Mouse (Mus musculus): ENCODE measurements around the gene Atad2b. TPM values are rescaled to one million over a fixed set of nuclear protein-coding genes. Genes with fewer than 3 reads are reported as not detected.
"Not testable (repeated sequence)": the region's sequence is repeated elsewhere in the genome, so short reads cannot be mapped to it uniquely, and the experiment has no call there.

The Atad2b gene
- polyA plus RNA-seq, 1 experiment: not detected

- 36% methylated on average over 7 of the region's 7 CpGs for WGBS
- no peaks in the 10 kb centered on the region for H3K4me1 ChIP-seq (ENCODE audit: control insufficient read depth, insufficient read depth, low read length)
- H3K4me3 ChIP-seq (ENCODE audit: insufficient read depth, low read depth, low read length): peak overlapping the region; percentile 85; the same call in 1 of the 2 replicates
- TF ChIP-seq CTCF (IDR thresholded peaks at IDR 0.05; ENCODE audit: insufficient read depth, low read depth, low read length) (no peak), POLR2A (IDR thresholded peaks at IDR 0.05; ENCODE audit: insufficient read depth, low read depth, low read length) (no peak)
- H3K27ac ChIP-seq (ENCODE audit: insufficient read depth, low read depth, low read length): no peak overlapping the region
Observed at GRCm38 (mm10) chr12:4906476-4906875, 10.7 kb upstream of the Atad2b start.

DNA sequence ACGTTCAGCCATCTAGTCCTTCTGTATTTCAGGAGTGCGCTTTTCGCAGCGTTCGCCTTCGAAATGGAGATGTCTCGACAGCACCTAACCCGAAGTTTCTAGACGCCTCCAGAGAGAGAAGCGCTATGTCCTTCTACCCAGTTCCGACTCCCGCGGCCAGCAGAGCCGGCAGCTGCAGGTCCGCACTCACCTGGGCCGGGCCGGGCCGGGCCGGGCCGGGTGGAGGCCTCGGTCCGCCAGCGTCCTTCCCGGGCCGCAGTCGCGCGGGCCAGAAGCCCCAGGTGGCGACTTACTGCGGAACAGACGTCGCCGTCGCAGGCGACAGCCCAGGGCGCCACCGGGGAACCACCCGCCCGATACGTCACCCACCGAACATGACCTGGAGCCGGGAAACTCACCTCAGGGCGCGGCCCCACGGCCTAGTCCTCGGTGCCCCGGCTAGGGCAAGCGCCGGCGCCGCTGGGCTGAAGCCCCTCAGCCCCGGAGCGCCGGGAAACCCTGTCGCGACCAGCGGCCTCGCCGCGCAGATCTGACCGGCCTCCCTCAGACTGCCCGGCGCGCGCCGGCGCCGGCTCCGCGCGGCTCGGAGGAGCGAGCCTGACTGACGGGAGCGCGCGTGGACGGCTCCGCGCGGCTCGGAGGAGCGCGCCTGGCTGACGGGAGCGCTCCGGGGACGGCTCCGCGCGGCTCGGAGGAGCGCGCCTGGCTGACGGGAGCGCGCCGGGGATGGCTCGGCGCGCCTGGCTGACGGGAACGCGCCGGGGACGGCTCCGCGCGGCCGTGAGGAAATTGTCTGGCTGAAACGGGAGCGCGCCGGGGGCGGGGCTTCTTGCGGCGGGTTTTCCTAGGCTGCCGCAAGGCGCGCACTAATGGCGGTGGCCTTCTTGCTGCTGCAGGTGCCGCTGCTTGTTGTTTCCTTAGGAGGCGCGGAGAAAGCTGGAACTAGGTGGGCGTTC lies 9.9 kb upstream of the Atad2b start, which contains the start of gene Ubxn2a:
Ubxn2a (minus strand) TSS at position 755 of the 956 bp plus-strand sequence.
- TF ChIP-seq POLR2A (IDR thresholded peaks at IDR 0.05; ENCODE audit: insufficient read depth, low read depth, low read length): peak; percentile 81; the same call in 1 of the 2 replicates
- TF ChIP-seq CTCF (IDR thresholded peaks at IDR 0.05; ENCODE audit: insufficient read depth, low read depth, low read length): no peak
- H3K27ac ChIP-seq (ENCODE audit: insufficient read depth, low read depth, low read length): peak within 1 kb of the TSS; percentile 69
- H3K4me1 ChIP-seq (ENCODE audit: control insufficient read depth, insufficient read depth, low read length): no peaks in the 10 kb centered on the region
- H3K4me3 ChIP-seq (ENCODE audit: insufficient read depth, low read depth, low read length): peak within 1 kb of the TSS; percentile 85
- WGBS: under 1% methylated on average over 125 of the region's 125 CpGs

DNA sequence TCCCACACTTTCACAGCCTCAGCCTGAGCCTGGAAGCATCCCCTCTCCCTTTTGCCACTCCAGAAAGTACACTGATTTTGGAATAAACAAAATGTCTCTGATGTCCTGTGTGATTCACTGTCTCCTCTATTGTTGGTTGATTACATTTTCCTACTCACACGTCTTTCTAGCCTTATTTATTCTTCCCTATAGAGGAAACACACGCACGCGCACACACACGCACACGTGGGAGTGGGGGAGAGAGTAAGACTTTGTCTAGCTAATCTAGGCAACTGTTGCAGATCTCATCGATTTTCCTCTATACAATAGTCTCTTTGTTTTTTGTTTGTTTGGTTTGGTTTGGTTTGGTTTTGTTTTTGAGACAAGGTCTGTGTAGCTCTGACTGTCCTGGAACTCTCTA lies 8.8 kb upstream of the Atad2b start:
- Histone ChIP-seq H3K27ac (ENCODE audit: insufficient read depth, low read depth, low read length) (no peak overlapping the region), H3K4me1 (ENCODE audit: control insufficient read depth, insufficient read depth, low read length) (no peaks in the 10 kb centered on the region), H3K4me3 (ENCODE audit: insufficient read depth, low read depth, low read length) (no peak overlapping the region)
- WGBS: 85% methylated on average over 7 of the region's 7 CpGs
- TF ChIP-seq CTCF (IDR thresholded peaks at IDR 0.05; ENCODE audit: insufficient read depth, low read depth, low read length) (no peak), POLR2A (IDR thresholded peaks at IDR 0.05; ENCODE audit: insufficient read depth, low read depth, low read length) (no peak)

DNA sequence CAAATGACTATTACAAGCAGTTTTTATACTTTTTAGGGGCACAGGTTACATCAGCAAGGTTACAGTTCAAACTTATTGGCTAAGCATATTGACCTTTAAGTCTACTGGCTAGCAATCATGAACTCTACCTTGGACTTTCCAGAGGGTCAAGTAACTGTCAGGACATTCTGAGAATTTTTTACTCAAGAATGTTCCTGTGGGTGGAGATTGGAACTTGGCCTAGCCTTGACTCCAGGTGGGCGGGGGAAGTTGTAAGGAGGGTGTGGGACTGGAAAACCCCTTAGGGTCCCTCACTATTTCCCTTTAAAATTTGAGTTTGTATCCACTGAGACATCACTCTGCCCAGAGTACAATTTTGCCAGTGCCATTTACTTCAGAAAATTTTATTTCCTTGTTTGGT lies 6.7 kb upstream of the Atad2b start:
- 98% methylated on average over 1 of the region's 1 CpGs for WGBS
- not testable (repeated sequence) for H3K27ac ChIP-seq (ENCODE audit: insufficient read depth, low read depth, low read length); H3K4me1 ChIP-seq (ENCODE audit: control insufficient read depth, insufficient read depth, low read length); H3K4me3 ChIP-seq (ENCODE audit: insufficient read depth, low read depth, low read length)

- no peaks in the 10 kb centered on the region for H3K4me1 ChIP-seq (ENCODE audit: control insufficient read depth, insufficient read depth, low read length)
- TF ChIP-seq CTCF (IDR thresholded peaks at IDR 0.05; ENCODE audit: insufficient read depth, low read depth, low read length) (no peak), POLR2A (IDR thresholded peaks at IDR 0.05; ENCODE audit: insufficient read depth, low read depth, low read length) (no peak)
- H3K4me3 ChIP-seq (ENCODE audit: insufficient read depth, low read depth, low read length): no peak overlapping the region
- no peak overlapping the region for H3K27ac ChIP-seq (ENCODE audit: insufficient read depth, low read depth, low read length)
- 64% methylated on average over 4 of the region's 4 CpGs for WGBS
Observed at GRCm38 (mm10) chr12:4911716-4912115, 5.4 kb upstream of the Atad2b start.

- Histone ChIP-seq H3K27ac (ENCODE audit: insufficient read depth, low read depth, low read length) (no peak overlapping the region), H3K4me1 (ENCODE audit: control insufficient read depth, insufficient read depth, low read length) (peaks cover under 1% of the 10 kb centered on the region), H3K4me3 (ENCODE audit: insufficient read depth, low read depth, low read length) (no peak overlapping the region)
- no peak for TF ChIP-seq POLR2A (IDR thresholded peaks at IDR 0.05; ENCODE audit: insufficient read depth, low read depth, low read length)
- TF ChIP-seq CTCF (IDR thresholded peaks at IDR 0.05; ENCODE audit: insufficient read depth, low read depth, low read length): no peak
- WGBS: 61% methylated on average over 3 of the region's 3 CpGs
Observed at GRCm38 (mm10) chr12:4914441-4914840, 2.7 kb upstream of the Atad2b start.

DNA sequence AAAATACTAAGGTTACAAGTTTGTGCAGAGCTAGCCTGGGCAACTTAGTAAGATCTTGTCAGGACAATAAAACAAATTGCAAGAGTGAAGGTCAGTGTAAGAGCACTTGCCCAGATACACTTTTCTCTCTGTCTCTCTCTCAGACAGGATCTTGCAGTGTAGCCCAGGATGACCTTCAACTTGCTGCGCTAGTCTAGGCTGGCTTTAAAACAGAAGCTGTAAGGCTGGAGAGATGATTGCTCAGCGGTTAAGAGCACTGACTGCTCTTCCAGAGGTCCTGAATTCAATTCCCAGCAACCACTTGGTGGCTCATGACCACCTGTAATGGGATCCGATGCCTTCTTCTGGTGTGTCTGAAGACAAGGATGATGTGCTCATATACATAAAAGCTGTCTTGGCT lies 2.2 kb upstream of the Atad2b start:
- TF ChIP-seq CTCF (IDR thresholded peaks at IDR 0.05; ENCODE audit: insufficient read depth, low read depth, low read length): no peak
- TF ChIP-seq POLR2A (IDR thresholded peaks at IDR 0.05; ENCODE audit: insufficient read depth, low read depth, low read length): no peak
- H3K4me3 ChIP-seq (ENCODE audit: insufficient read depth, low read depth, low read length): no peak overlapping the region
- 87% methylated on average over 3 of the region's 3 CpGs for WGBS
- peaks cover 2% of the 10 kb centered on the region for H3K4me1 ChIP-seq (ENCODE audit: control insufficient read depth, insufficient read depth, low read length)
- no peak overlapping the region for H3K27ac ChIP-seq (ENCODE audit: insufficient read depth, low read depth, low read length)

GRCm38 (mm10) chr12:4917805-4918591 lies 845 bp downstream of the Atad2b start:
- Histone ChIP-seq H3K27ac (ENCODE audit: insufficient read depth, low read depth, low read length) (peak overlapping the region; percentile 90), H3K4me3 (ENCODE audit: insufficient read depth, low read depth, low read length) (peak overlapping the region; percentile 93), H3K4me1 (ENCODE audit: control insufficient read depth, insufficient read depth, low read length) (peaks cover 5% of the 10 kb centered on the region)
- under 1% methylated on average over 48 of the region's 48 CpGs for WGBS
- TF ChIP-seq CTCF (IDR thresholded peaks at IDR 0.05; ENCODE audit: insufficient read depth, low read depth, low read length) (no peak), POLR2A (IDR thresholded peaks at IDR 0.05; ENCODE audit: insufficient read depth, low read depth, low read length) (no peak)

- WGBS: 94% methylated on average over 2 of the region's 2 CpGs
- Histone ChIP-seq H3K4me1 (ENCODE audit: control insufficient read depth, insufficient read depth, low read length) (no peaks in the 10 kb centered on the region), H3K27ac (ENCODE audit: insufficient read depth, low read depth, low read length) (no peak overlapping the region), H3K4me3 (ENCODE audit: insufficient read depth, low read depth, low read length) (no peak overlapping the region)
- TF ChIP-seq CTCF (IDR thresholded peaks at IDR 0.05; ENCODE audit: insufficient read depth, low read depth, low read length) (no peak), POLR2A (IDR thresholded peaks at IDR 0.05; ENCODE audit: insufficient read depth, low read depth, low read length) (no peak)
Observed at GRCm38 (mm10) chr12:4928197-4928596, 11.0 kb downstream of the Atad2b start.

All from olfactory bulb, adult 2 months (tissue).